Mouse (Mus musculus): ENCODE measurements around the gene Gm17482.

Gm17482 gene

DNA sequence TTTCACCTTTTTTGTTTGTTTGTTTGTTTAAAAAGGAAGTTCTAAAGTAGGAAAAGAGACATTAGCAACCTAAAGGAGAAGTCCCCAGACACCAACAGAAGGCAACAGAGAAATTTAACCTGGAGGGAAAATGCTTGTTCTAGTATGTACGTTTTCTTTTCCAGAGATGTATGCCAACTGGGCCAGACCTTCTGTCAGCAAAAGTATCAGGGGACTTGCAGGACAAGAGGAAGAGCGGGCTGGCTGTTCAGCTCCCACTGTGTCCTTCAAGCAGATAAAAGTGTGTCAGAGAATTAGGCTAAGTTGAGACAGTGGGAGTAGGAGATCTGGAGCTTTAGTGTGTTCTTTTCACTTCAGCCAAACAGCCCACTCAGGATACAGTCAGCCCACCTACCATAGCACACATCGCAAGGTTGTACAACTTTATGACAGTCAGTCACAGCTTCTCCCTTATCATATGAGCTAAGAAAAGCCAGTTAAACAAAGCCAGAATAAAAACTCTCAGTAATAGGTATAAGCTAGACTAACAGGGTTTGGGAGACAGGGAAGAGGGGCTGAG, 18.4 kb downstream of the Gm17482 start:
- DNase-seq (ENCODE audit: low spot score) = no peak

DNA sequence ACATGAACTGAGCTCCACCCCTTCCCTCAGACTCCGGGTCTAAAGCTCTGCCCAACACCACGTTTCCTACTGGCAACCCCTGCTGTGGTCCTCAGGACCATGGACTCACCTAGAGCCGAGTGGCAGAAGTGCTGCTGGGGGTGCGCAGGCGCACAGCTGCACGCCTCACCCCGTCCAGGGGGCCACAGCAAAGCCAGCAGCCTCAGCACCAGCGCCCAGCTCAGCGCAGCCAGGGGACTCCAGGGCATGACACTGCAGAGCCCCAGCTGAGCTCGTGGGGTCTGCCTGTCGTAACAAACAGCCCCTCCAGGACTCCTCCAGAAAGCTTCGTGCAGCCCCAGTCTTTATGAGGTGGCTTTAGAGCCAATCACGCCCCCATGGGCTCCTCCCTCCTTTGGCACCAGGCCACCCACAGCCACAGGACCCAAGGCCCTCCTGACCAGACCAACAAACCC, 24.4 kb downstream of the Gm17482 start:
- DNase-seq (ENCODE audit: low spot score) = no peak

DNA sequence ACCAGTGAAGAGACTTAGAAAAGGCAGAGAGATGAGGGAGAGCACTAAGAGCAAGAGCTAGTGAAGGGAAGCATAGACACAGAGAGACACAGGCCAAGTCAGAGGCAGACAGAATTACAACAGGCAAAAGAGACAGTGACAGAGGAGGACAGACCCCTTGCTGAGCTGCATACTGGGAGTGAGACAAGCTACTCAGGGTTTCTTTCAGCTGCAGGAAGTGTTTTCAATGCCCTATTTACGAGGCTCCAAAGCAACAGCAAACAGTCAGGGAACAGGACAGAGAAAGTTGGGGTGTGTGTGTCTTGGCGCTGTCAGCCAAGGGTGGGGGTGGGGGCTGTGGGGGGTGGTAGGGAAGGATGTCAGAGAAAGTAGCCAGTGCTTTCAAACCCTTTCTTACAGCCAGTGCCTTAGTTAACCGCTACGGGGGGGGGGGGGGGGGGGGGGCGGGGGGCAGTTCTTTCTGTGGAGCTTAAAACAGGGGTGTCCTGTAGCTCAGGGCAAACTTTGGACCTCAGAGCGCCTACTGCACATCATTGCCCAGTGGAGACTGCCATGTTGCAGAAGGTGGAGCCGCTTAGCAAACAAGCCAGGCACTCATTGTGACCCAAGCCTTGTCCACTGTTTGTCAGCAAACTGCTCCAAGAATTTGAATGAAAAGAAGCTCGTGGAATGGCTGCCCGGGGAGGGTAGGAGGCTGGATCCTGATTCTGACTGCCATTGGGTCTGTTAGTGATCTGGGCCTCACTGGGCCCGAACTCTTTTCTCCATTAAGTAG, 25.1 kb downstream of the Gm17482 start, which contains the start of gene Timp4:
TSS of gene Timp4 (minus strand) at position 107 of the 775 bp plus-strand sequence.
- no peak for DNase-seq (ENCODE audit: low spot score)

DNA sequence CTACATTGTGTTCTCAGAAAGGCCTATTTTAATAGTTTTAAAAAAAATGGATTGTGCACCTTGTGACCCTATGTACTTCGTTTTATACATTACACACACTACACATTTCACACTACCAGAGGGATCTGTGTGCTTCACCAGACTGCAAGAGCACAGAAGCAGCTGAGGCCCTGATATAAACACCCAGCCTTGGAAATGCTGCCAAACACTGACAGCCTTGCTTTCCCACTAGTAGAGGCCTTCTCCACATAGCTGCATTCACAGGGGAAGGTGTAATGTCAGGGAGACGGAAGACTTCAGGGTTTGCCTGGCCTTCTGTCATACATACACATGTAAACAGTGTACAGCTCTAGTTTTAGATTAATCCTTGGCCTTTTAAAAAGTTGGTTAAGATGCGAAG, 28.0 kb downstream of the Gm17482 start:
- no peak for DNase-seq (ENCODE audit: low spot score)

DNA sequence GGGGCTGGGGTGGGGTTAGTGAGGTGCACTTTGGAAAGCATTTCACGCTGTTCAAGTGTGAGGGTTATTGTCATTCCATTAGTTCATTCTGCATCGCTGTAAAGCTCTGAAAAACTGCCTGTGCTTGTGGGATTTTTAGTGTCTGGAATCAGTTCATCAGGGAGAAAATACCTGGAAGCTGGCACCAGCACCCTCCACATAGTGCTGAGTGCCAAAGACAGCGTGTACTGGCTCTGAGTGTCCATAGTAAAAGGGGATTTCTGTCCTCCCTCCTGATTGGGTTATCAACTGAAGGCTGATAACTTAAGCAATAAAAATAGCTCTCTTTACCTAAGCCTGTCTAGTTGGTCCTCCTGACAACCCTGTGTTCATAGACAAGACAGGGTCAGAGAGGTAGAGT, 33.4 kb downstream of the Gm17482 start:
- DNase-seq (ENCODE audit: low spot score) = no peak

DNA sequence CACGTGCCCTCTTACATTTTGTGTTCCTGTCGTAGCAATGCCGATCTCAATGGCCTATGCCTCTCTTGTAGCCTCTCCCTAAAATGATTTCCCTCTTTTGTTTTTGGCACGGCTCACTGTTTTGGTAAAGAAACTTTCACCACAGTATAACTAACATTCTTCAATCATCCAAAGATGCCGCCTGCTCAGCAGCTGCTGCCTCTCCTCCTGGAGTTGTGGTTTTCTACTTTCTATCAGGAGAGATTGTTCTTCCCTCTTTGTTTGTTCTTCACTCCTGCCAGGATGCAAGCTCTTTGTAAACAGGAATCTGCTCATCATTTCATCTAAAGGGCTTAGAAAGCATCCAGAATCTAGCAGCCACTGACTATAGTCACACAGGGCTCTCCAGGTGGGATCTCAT, 39.6 kb downstream of the Gm17482 start:
- DNase-seq (ENCODE audit: low spot score) = no peak

DNA sequence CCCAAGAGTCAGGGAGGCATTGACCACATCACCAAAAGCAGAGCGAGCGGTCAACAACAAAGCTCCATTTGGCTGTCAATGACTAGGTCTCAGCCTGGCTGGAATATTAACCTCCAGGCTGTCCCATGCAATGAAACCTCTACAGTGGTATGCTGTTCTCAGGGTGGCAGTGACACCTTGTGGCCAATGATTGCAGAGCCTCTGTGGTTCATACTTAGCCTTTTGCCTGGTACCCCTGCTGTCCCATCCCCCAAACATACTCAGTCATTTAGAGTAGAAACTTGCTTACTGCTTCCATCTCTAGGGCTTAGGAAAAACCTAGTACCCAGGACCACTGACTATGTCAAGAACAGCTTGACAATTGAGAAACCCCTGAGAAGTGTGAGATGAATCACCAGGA, 40.8 kb downstream of the Gm17482 start:
- DNase-seq (ENCODE audit: low spot score) = peak; percentile 10

DNA sequence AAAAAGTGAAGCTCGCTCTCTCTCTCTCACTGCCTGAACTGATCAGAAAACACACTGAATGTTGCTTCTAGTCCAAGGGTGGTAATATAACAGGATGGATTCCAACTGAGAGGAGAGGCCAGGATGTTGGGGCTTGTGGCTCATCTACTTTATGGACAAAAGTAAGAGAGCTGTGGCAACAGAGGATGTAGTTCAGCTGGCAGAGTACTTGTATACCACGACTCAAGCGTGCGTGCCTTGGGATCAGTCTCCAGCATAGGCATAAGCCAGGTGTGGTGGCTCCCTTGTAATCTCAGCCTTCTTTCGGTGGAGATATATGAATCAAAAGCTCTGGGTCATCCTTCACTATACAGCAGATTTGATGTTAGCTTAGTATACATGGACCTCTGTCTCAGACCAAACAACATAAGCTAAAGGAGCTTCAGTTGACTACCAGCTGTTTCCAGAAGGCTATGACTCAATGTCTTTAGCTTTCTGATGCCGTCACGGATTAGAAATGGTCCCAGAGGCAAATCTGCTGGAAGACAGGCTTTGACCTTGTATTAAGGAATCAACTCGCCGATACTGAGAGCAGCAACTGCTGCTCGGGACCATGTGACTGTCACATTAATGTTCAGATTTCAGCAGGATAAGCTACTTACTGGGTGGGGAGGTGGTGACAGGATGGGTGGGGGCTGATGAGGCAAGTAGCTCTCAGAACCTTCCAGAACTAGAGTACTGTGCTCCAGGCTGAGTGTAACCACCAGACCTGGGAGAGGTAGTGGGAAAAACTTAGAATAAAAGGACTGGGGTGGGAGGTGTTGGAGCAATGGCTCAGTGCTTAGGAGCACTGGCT, 41.6 kb downstream of the Gm17482 start:
- no peak for DNase-seq (ENCODE audit: low spot score)

DNA sequence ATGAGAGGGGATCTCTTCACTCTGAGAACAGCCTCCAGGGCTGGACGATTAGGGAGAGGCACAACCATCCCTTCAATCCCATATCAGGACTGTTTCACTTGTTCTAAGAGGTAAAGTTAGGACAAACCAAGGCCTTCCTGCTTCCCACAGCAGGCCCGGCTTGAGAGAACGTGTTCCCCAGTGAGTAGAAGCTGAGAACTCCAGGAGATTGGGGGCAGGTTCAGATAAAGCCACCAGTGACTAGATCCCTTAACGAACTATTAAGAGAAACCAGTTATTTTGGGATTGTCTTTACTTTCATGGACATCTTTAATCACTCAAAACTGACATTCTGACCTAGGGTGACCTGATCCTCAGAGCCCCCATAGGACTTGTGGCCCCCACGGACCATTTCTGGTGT, 42.4 kb downstream of the Gm17482 start:
- no peak for DNase-seq (ENCODE audit: low spot score)

DNA sequence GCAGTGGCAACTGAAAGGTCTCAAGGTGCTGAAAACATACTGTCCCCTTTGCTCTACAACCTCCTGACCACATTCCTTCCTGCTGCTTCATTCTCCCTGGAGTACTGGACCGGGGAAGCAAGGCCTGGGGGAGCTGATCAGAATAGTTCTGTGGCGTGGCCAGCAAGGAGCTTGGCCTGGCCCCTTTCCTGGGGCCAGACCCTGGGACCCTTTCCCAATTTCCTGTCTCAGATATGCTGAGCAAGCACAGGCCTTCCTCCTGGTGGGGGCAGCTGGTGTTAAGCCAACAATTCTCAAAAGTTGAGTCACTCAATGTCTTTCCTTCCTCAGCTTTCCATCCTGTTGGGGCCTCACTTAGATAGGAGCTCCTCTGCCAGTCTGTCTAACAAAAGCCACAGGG, 42.9 kb downstream of the Gm17482 start:
- DNase-seq (ENCODE audit: low spot score) = no peak

DNA sequence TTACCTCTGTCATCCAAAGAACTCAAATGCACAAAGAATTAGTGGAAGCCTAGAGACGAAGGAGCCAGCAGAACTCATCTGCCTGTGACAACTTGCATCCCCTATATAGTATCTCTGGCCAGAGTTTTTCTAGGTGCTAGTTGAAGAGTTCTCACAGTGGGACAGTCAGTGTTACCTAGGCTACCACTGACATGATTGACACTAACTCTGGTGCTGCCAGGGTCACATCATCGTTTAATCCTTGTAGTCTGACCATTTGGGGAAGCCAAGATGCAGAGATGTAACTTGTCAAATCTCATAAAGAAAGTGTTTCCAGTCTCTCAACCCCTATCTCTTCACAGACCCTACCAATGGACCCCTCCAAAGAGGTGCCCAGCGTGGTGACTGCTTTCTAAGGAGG, 44.2 kb downstream of the Gm17482 start:
- DNase-seq (ENCODE audit: low spot score) = no peak

DNA sequence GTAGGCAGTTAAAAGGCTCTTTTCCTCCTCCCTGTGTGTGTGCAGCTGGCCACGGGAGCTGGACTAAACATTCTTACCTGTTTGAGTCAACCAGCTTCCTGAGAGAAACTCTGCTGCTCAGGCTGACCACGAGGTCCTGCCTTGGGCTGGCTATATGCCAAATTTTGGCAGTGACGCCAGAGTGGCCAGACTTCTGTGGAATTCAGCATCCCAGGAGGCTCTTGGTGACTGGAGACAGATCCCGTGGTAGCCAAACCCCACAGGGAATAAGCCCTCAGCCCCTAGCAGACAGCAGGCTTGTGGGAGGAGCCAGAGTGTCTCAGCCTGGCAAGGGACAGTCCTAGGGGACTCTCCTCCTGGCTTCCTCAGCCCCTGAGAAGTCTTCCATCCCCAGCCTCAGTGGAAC, 44.7 kb downstream of the Gm17482 start:
- DNase-seq (ENCODE audit: low spot score) = no peak

DNA sequence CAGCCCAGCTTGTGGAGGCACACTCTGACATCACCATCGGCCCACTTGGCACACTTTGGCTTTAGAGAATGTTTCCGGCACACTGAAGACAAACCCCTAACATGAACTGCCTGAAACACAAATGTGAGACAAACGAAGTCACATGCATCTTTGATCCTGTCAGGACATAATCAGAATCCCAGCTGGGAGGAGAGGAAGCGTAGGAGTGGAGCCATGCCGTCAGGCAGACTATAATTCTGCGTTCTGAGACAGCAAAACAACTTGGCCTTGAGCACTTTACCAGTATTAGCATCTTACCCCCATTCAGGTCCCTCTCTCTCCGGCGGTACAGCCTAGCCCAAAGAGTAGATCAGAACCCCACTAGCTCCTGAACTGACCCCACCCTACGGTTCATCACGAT, 46.2 kb downstream of the Gm17482 start:
- DNase-seq (ENCODE audit: low spot score) = no peak

DNA sequence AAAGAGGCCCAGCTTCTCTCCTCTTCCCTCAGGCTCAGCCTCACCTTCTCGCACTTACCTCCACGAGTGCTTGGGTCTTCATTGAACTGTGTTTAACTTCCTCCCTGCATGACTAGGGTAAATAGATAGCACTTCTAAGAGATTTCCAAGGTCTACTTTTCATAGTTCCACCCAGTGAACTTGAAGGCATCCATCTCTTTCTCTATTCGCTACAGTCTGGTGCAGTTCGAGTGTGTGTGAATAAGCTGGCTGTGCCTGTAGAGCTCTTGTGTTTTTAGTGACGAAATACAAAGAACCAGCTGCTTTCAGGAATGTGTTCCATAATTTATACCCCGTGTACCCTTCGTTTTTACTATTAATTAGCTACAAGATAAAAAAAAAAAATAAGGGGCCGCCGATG, 47.6 kb downstream of the Gm17482 start:
- DNase-seq (ENCODE audit: low spot score) = no peak

DNA sequence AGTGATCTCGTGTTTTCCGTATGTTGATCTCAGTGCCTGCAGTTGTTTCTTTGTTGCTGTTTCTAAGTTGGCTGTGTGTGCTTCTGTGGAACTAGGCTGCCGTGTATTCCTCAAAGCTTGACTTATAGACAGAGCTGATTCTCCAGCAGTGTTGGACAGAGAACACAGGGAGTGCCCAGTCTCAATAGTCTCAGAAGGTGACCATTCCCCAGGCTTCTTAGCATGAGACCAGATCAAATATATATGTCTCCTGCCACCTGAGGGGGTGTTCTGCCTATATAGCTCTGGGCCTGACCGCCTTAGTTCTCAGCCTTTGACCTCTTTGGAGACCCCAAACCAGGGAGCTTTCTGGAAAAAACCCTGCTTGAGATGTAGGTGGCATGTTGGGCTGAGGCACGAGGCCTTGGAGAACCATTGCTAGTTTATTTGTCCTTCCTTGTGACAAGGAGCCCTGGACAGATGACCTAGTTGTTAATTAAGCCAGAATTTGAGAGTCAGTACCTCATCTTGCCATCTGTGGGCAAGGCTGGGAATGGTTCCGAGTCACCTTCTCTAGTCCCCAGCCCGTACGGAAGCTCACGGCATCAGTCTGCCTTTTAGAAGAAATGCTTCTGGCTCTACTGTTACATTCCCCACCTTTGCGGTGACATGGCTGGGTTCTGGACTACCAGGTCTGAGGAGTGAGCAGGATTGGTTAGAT, 48.1 kb downstream of the Gm17482 start:
- no peak for DNase-seq (ENCODE audit: low spot score)

DNA sequence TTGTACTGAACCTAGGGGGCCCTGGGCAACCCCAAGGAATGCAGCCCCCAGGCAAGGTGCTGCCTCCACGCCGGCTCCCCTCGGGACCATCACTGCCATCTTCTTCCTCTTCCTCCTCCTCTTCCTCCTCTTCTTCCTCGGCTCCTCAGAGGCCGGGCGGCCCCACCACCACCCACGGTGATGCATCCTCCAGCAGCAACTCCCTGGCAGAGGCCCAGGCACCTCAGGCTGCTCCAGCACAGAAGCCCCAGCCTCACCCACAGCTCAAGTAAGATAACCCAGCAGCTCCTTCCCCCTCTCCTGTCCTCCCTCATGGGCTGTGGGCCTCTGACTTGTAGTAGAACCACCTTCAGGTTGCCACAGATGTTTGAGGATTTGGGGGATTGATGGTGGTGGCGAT, 50.9 kb downstream of the Gm17482 start:
- no peak for DNase-seq (ENCODE audit: low spot score)

DNA sequence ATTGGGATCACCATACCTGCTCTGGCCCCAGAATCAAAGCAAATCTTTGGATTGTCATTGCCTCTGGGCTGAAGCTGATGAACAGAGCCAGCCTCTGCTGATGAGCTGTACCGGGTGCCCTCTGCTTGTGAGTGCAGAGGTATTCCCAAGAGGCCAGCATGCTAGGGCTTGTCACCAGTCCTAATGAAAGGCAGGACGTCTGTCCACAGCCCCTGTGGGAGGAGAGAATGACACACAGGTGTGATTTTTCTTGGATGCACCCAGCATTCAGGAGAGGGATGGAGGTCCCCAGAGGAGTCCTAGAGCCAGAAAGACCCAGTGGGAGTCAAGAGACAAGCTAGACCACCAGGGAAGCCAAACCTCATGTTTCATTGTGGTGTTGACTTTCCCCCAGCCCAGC, 52.5 kb downstream of the Gm17482 start:
- no peak for DNase-seq (ENCODE audit: low spot score)

DNA sequence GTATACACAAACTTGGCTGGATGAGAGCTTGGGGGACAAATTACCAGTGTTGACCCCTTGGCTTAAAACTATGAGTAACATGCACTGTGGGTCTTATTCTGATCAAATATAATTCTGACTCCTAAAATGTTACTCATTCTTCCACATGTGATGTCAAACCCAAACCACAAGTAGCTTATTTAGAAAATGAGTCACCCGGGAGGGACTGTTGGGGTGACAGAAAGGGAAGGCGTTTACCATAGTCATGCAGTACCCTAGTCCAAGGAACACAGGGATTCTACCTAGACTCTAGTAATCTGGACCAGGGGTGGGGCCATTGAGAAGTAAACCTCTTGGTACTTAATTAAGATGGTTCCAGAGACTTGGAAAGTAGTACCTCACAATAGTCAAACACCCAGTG, 57.0 kb downstream of the Gm17482 start:
- no peak for DNase-seq (ENCODE audit: low spot score)

DNA sequence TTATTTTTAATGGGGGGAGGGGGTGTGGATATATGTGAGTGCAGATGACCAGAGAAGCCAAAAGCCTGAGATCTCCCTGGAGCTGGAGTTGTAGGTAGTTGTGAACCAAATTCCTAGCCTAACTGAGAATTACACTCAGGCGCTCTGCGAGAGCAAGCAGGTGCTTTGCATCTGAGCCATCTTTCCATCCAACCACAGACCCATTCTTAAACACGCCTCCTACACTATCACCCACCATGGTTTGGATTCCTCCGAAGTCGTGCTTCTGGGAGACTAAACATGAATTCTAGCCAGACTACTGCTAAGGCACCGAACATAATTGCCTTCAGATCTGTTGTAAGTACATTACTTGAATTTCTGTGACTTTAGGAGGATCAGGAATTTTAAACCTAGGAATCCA, 59.3 kb downstream of the Gm17482 start:
- no peak for DNase-seq (ENCODE audit: low spot score)

DNA sequence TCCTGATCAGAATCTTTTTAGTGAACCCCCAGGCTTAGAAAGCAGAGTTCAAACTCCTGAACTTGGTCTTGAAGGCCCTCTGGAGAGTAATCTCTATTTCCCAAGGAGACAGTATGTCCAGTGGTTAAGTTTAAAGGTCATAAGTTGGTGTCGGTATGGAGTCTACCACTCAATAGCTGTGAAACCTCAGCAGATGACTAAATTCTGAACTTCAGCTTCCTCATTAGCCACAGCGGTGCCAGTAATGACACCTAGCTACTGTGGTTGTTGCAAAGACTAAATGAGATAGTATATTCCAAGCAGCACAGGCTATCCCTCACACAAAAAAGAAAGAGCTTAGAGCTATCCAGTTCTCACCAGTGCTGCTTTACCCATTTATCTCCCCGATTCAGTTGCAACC, 61.1 kb downstream of the Gm17482 start:
- DNase-seq (ENCODE audit: low spot score) = no peak

DNA sequence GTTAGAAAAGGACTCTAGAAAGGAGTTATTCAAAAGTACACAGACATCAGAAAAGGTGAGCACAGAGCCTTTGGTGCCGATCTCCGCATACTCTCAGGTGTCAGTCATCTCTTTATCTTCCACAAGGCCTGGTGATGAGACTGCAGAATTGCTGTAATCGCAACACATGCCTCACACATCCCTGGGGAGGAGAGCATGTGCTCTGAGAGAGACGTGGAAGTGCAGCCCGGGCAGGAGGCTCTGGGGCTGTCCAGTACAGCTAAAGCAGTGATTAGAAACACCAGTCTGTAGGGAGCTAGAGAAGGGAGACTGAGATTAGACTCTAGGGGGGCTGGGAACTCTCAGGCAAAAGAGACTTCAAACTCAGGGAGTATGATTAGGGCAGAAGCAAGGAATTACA, 63.4 kb downstream of the Gm17482 start:
- no peak for DNase-seq (ENCODE audit: low spot score)

DNA sequence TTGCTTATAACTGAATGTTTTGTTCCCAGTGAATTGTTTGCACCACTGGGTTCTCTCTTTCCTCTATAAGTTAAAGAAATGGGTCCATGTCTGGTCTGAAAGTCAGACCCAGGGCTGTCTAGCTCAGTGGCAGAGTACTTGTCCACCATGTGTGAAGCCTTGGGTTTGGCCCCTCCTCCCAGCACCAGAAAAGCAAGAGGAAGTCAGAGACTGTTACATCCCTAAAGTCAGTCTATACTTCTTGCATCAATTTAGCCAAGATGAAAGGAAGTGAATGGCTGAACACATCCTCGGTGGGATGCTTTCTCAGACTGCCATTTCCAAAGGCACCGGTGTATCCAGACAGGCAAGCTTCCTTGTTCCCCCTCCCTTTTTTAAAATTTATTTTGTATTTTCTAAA, 63.9 kb downstream of the Gm17482 start:
- no peak for DNase-seq (ENCODE audit: low spot score)

Data from c-Kit-positive CD71-positive TER-119-positive erythroid progenitor cells, embryonic 14.5 days (primary cell).